Mouse (Mus musculus) neural tube, embryonic 14.5 days (tissue): Measurements from ENCODE around the gene Hoxb7. TPM values are rescaled to one million over a fixed set of nuclear protein-coding genes. Genes with fewer than 3 reads are reported as not detected.
A peak's percentile ranks its signal among the peaks of the same experiment; 100 is the strongest.

Source experiments
- microRNA counts: library from miRNA; unstranded; fragments of <30 nt; microRNA quantifications from one replicate; lab custom pipeline; 2016
- microRNA-seq: library from miRNA; unstranded; fragments of <30 nt; microRNA quantifications from one replicate; pipeline ENCODE4, GENCODE M21; 2016
- polyA plus RNA-seq: library from polyadenylated mRNA; unstranded; fragments of >200 nt; fragmentation: Nextera tagmentation; extraction: Ambion mirVana; gene quantifications from 2 replicates; pipeline ENCODE4 v1.2.1, GENCODE M21; 2014

Gene Hoxb7
- polyA plus RNA-seq, 1 experiment from 2014 or later: 133 TPM

MicroRNAs encoded within 50 kb of the gene (microRNA counts, 519-probe panel; counts per million panel counts)
- microRNA mmu-miR-10a (lab: Ali Mortazavi, UCI) (6,549 counts per million, percentile 93 among the panel's probes with 10 or more counts), microRNA mmu-miR-196a (lab: Ali Mortazavi, UCI) (5,843 counts per million, percentile 85 among the panel's probes with 10 or more counts)

Small RNA genes within 50 kb of the gene (microRNA-seq; reads per million reads assigned to microRNA genes)
- gene Mir10a (168,918 reads per million, percentile 100 among the genes with 10 or more reads in this experiment), gene Mir196a-1 (13.4 reads per million, percentile 21 among the genes with 10 or more reads in this experiment)

Other genes with a start within 250 kb of the Hoxb7 start
- gene Ube2z, start 221.2 kb upstream of the Hoxb7 start, polyA plus RNA-seq: 26.2 and 34.6 TPM in 2 replicates
- gene Atp5g1, start 211.0 kb upstream of the Hoxb7 start, polyA plus RNA-seq: 854 and 1,068 TPM in 2 replicates
- not detected in 2 replicates for gene Calcoco2, start 174.7 kb upstream of the Hoxb7 start, polyA plus RNA-seq
- 0.27 TPM in 1 of 2 replicates, not detected in the other for gene Ttll6, start 152.8 kb upstream of the Hoxb7 start, polyA plus RNA-seq
- gene Hoxb13, start 92.3 kb upstream of the Hoxb7 start, polyA plus RNA-seq: not detected in 2 replicates
- 106 and 114 TPM in 2 replicates for gene Hoxb9, start 15.2 kb upstream of the Hoxb7 start, polyA plus RNA-seq
- gene Hoxb8, start 4.7 kb upstream of the Hoxb7 start, polyA plus RNA-seq: 78.6 and 120 TPM in 2 replicates
- 138 and 141 TPM in 2 replicates for gene Hoxb6, start 5.9 kb downstream of the Hoxb7 start, polyA plus RNA-seq
- 49.1 and 52.4 TPM in 2 replicates for gene Hoxb5, start 16.7 kb downstream of the Hoxb7 start, polyA plus RNA-seq
- gene Hoxb4, start 31.6 kb downstream of the Hoxb7 start, polyA plus RNA-seq: 3.4 and 4.1 TPM in 2 replicates
- gene Hoxb3, start 36.7 kb downstream of the Hoxb7 start, polyA plus RNA-seq: 13.5 and 13.9 TPM in 2 replicates
- gene Hoxb2, start 63.9 kb downstream of the Hoxb7 start, polyA plus RNA-seq: 45.2 and 48.5 TPM in 2 replicates
- 0.62 and 0.96 TPM in 2 replicates for gene Hoxb1, start 79.1 kb downstream of the Hoxb7 start, polyA plus RNA-seq
- 9.5 and 10.8 TPM in 2 replicates for gene Skap1, start 178.0 kb downstream of the Hoxb7 start, polyA plus RNA-seq